19 mouse cellular contexts compared by ENCODE assay signal in the genomic region with DNA sequence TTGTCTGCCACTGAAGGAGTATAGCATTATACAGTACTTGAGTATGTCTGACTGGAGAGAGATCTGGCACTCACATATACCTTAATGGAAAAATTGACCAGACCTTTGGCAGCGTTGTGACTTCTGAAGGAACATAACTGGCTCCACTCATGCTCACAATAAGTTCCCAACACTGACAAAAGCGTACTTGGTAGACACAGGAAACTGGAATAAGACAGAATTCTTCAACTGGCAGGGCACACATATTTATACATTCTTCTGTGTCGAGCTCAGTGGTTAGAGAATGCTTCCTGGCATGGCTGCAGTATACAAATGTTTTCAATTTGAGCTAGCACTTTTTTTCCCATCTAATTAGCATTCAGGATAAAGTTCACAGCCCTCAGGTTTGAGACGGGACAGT. TPM values are rescaled to one million over a fixed set of nuclear protein-coding genes. Genes with fewer than 3 reads are reported as not detected.
DNase-seq lines count a peak whose midpoint lies in the region; ATAC-seq and TF ChIP-seq lines count a peak whose summit lies in the region.
"Had no signal": no experiment of that assay in that cellular context is flagged by ENCODE, and none has a peak within 500 bp of the region (broad histone marks: within the 10 kb centered on the region; RNA-seq: fewer than 3 reads in every experiment).

No protein-coding gene starts in this region.

- H3K9me3 ChIP-seq in embryonic facial prominence, embryonic 14.5 days (ENCODE audit: control insufficient read depth, low read length) = no peaks in the 10 kb centered on the region
- peaks cover 5% of the 10 kb centered on the region; the same call in 1 of the 2 replicates for H3K9me3 ChIP-seq in embryonic facial prominence, embryonic 10.5 days
- H3K9me3 ChIP-seq in CH12.LX (replicated peaks; ENCODE audit: low read length) = peaks cover 6% of the 10 kb centered on the region
- H3K9me3 ChIP-seq in embryonic facial prominence, embryonic 15.5 days (replicated peaks) = no peaks in the 10 kb centered on the region
- H3K9me3 ChIP-seq: heart, embryonic 13.5 days had no signal

- in situ Hi-C loops in CH12.LX (cut with MboI; ENCODE audit: low pct_ligation_motif_present, low pct_unique_long_range_greater_than_20kb, low sequenced_read_pairs) = no loop called here

- no peak for TF ChIP-seq RAD21 in CH12.LX (IDR thresholded peaks at IDR 0.05; ENCODE audit: low read depth, low read length)

- no peak for TF ChIP-seq EP300 in CH12.LX (IDR thresholded peaks at IDR 0.05; ENCODE audit: low read length)

- H3K9ac ChIP-seq in embryonic facial prominence, embryonic 14.5 days (ENCODE audit: low read depth, low read length) = no peak overlapping the region
- H3K9ac ChIP-seq in CH12.LX (ENCODE audit: insufficient read depth, low read depth) = no peak overlapping the region
- no peak overlapping the region for H3K9ac ChIP-seq in embryonic facial prominence, embryonic 15.5 days
- H3K9ac ChIP-seq: heart, embryonic 13.5 days had no signal

- dilution Hi-C loops in CH12.LX (cut with MboI; ENCODE audit: extremely low pct_ligation_motif_present, extremely low pct_unique_long_range_greater_than_20kb, low sequenced_read_pairs) = no loop called here

- H3K27me3 ChIP-seq in embryonic facial prominence, embryonic 14.5 days (replicated peaks; ENCODE audit: control insufficient read depth, insufficient read depth, low read length) = no peaks in the 10 kb centered on the region
- H3K27me3 ChIP-seq in embryonic facial prominence, embryonic 10.5 days (replicated peaks; ENCODE audit: low read depth, poor library complexity, severe bottlenecking) = no peaks in the 10 kb centered on the region
- no peaks in the 10 kb centered on the region for H3K27me3 ChIP-seq in CH12.LX (replicated peaks)
- H3K27me3 ChIP-seq in embryonic facial prominence, embryonic 15.5 days = no peaks in the 10 kb centered on the region
- H3K27me3 ChIP-seq: heart, embryonic 13.5 days had no signal

- TF ChIP-seq POLR2A in CH12.LX (IDR thresholded peaks at IDR 0.05; ENCODE audit: low read depth, low read length) = no peak

- H3K4me1 ChIP-seq in embryonic facial prominence, embryonic 14.5 days (ENCODE audit: control insufficient read depth, insufficient read depth, low read length) = no peaks in the 10 kb centered on the region
- no peaks in the 10 kb centered on the region for H3K4me1 ChIP-seq in embryonic facial prominence, embryonic 10.5 days
- H3K4me1 ChIP-seq in CH12.LX (ENCODE audit: control insufficient read depth in 1 of 2, insufficient read depth in 2 of 2) = peaks cover 7 to 15% of the 10 kb centered on the region in 2 experiments
- 0 out of 2 replicates have a peak, but pooled peaks cover 6% of the 10 kb centered on the region for H3K4me1 ChIP-seq in embryonic facial prominence, embryonic 15.5 days
- H3K4me1 ChIP-seq: heart, embryonic 13.5 days had no signal

- H3K36me3 ChIP-seq in embryonic facial prominence, embryonic 14.5 days (ENCODE audit: control insufficient read depth, insufficient read depth, low read length) = peaks cover 37% of the 10 kb centered on the region
- peaks cover 44% of the 10 kb centered on the region for H3K36me3 ChIP-seq in embryonic facial prominence, embryonic 10.5 days (replicated peaks)
- H3K36me3 ChIP-seq in CH12.LX (replicated peaks in 1 of 2; ENCODE audit: control insufficient read depth in 1 of 2, insufficient read depth in 1 of 2, low read length in 1 of 2) = peaks cover 28 to 39% of the 10 kb centered on the region in 2 experiments
- H3K36me3 ChIP-seq in embryonic facial prominence, embryonic 15.5 days = peaks cover 26% of the 10 kb centered on the region

- no peak overlapping the region for H3K4me3 ChIP-seq in embryonic facial prominence, embryonic 14.5 days (ENCODE audit: low read depth, low read length)
- no peak overlapping the region for H3K4me3 ChIP-seq in embryonic facial prominence, embryonic 10.5 days
- no peak overlapping the region for H3K4me3 ChIP-seq in CH12.LX (replicated peaks in 1 of 3; ENCODE audit: low read depth in 2 of 3, low read length in 2 of 3, poor library complexity in 1 of 3)
- H3K4me3 ChIP-seq in embryonic facial prominence, embryonic 15.5 days (replicated peaks) = no peak overlapping the region
- H3K4me3 ChIP-seq: heart, embryonic 13.5 days had no signal

- no peaks in the 10 kb centered on the region for H3K79me2 ChIP-seq in CH12.LX (replicated peaks; ENCODE audit: control insufficient read depth, extremely low read depth, insufficient read depth, poor library complexity, severe bottlenecking)

- peak; percentile 17 for DNase-seq in embryonic facial prominence, embryonic 14.5 days (ENCODE audit: low spot score)
- no peak for DNase-seq in embryonic facial prominence, embryonic 10.5 days (ENCODE audit: low spot score)
- DNase-seq in CH12.LX (ENCODE audit: extremely low read depth) = no peak
- no peak for DNase-seq in urinary bladder, postnatal 14 days (ENCODE audit: low spot score)
- no peak for DNase-seq in liver
- no peak for DNase-seq in neural tube, embryonic 10.5 days (ENCODE audit: extremely low spot score, low spot score)
- DNase-seq: adrenal gland, postnatal 25 days; cerebellum, adult 18-20 months; cerebellum, adult 9-11 months; cerebellum, postnatal 36 days; gastrocnemius, postnatal 36 days; heart, adult 11 months; heart, postnatal 36 days had no signal

- ATAC-seq in embryonic facial prominence, embryonic 14.5 days (ENCODE audit: low read depth) = no peak
- no peak for ATAC-seq in embryonic facial prominence, embryonic 15.5 days (ENCODE audit: insufficient number of reproducible peaks, low FRiP score, low TSS enrichment, low read depth)
- ATAC-seq: forebrain, embryonic 14.5 days; hindbrain, embryonic 16.5 days; inflammation-experienced regulatory T-cells, adult 6 months; intestine, postnatal 0 days had no signal

- 58% methylated on average over 4 of the region's 4 CpGs for WGBS in embryonic facial prominence, embryonic 14.5 days
- 77% methylated on average over 4 of the region's 4 CpGs for WGBS in embryonic facial prominence, embryonic 10.5 days
- 61% methylated on average over 4 of the region's 4 CpGs for WGBS in embryonic facial prominence, embryonic 15.5 days

- H3K27ac ChIP-seq in embryonic facial prominence, embryonic 14.5 days (replicated peaks; ENCODE audit: low read depth, low read length) = no peak overlapping the region
- no peak overlapping the region for H3K27ac ChIP-seq in embryonic facial prominence, embryonic 10.5 days (replicated peaks)
- H3K27ac ChIP-seq in CH12.LX (ENCODE audit: insufficient read depth, low read depth) = 0 out of 2 replicates have a peak overlapping the region, but pooled peaks have one; percentile 26
- peak overlapping the region; percentile 51; the same call in 1 of the 2 replicates for H3K27ac ChIP-seq in embryonic facial prominence, embryonic 15.5 days (replicated peaks)
- H3K27ac ChIP-seq: heart, embryonic 13.5 days had no signal

- TF ChIP-seq CTCF in CH12.LX (conservative IDR thresholded peaks at IDR 0.05 in 1 of 2, IDR thresholded peaks at IDR 0.05 in 1 of 2; ENCODE audit: low read depth in 2 of 2, low read length in 2 of 2) = no peak

- no peak overlapping the region for H3K4me2 ChIP-seq in embryonic facial prominence, embryonic 14.5 days (ENCODE audit: low read depth, low read length)
- no peak overlapping the region for H3K4me2 ChIP-seq in CH12.LX (ENCODE audit: insufficient read depth, low read depth, poor library complexity, severe bottlenecking)
- no peak overlapping the region for H3K4me2 ChIP-seq in embryonic facial prominence, embryonic 15.5 days (replicated peaks)
- H3K4me2 ChIP-seq: heart, embryonic 13.5 days had no signal

TF ChIP-seq in CH12.LX, 34 proteins besides CTCF, POLR2A, EP300 and RAD21:
- no peak for TF ChIP-seq E2F4 (IDR thresholded peaks at IDR 0.05; ENCODE audit: insufficient replicate concordance, low read depth, low read length)
- 0 out of 2 replicates have a peak, but pooled peaks have one; percentile 11 for TF ChIP-seq POLR2AphosphoS2 (IDR thresholded peaks at IDR 0.05; ENCODE audit: low read depth, low read length)
- TF ChIP-seq ELF1 (IDR thresholded peaks at IDR 0.05; ENCODE audit: low read depth, low read length) = no peak

RNA-seq across cellular contexts. Expression of gene Prox2, which starts 25.6 kb away (rescaled TPM):
- 2.9 and 3.9 TPM in 2 replicates for polyA plus RNA-seq in embryonic facial prominence, embryonic 14.5 days (2014; fragmentation: Nextera tagmentation; extraction: Ambion mirVana)
- 2.9 and 3.7 TPM in 2 replicates for polyA plus RNA-seq in embryonic facial prominence, embryonic 10.5 days (2016; fragmentation: Nextera tagmentation; extraction: Ambion mirVana)
- total RNA-seq in CH12.LX (2012; rRNA removed) (11.6 and 13.3 TPM in 2 replicates), CH12.LX (2014; rRNA removed) (2.4 TPM in 2 replicates)
- polyA plus RNA-seq in CH12.LX (2012; ENCODE audit: insufficient read length, low read depth) = 4.5 and 5.2 TPM in 2 replicates
- polyA plus RNA-seq in embryonic facial prominence, embryonic 15.5 days (2015; fragmentation: Nextera tagmentation; extraction: Ambion mirVana) = 3.1 and 4.0 TPM in 2 replicates

RNA-seq across cellular contexts. Expression of gene Dlst, which starts 25.7 kb away (rescaled TPM):
- 110 and 112 TPM in 2 replicates for polyA plus RNA-seq in embryonic facial prominence, embryonic 14.5 days (2014; fragmentation: Nextera tagmentation; extraction: Ambion mirVana)
- 106 TPM in 2 replicates for polyA plus RNA-seq in embryonic facial prominence, embryonic 10.5 days (2016; fragmentation: Nextera tagmentation; extraction: Ambion mirVana)
- total RNA-seq in CH12.LX (2012; rRNA removed) (116 and 122 TPM in 2 replicates), CH12.LX (2014; rRNA removed) (144 TPM in 2 replicates)
- 165 and 208 TPM in 2 replicates for polyA plus RNA-seq in CH12.LX (2012; ENCODE audit: insufficient read length, low read depth)
- polyA plus RNA-seq in embryonic facial prominence, embryonic 15.5 days (2015; fragmentation: Nextera tagmentation; extraction: Ambion mirVana) = 105 and 106 TPM in 2 replicates

Comparison
In these comparisons a context has a peak if more than half of its experiments do, and no peak if none do; other contexts are left out.
1. H3K27ac ChIP-seq: peak in CH12.LX (single experiment) and embryonic facial prominence, embryonic 15.5 days (single experiment); none in embryonic facial prominence, embryonic 14.5 days (single experiment) and embryonic facial prominence, embryonic 10.5 days (single experiment).